Mouse (Mus musculus): ENCODE measurements around the gene Gm42421.

DNA sequence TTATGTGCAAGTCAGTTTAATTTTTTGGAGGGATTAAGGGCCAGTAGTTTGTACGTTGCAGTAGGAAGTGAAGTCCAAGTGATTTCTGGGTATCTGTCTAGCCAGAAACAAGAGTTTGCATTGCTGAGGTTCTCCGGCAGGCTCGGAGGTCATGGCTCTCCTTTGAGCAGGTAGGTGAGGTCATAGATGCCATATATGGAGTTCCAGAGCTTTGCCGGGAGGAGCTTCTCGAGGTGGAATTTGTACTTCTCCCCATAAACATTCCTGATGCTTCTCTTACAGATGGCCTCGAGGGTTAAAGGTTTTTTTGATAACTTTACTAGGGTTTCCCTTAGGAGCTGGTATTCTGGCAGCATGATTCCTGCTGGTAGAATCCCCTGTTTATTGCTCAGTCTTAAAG lies 37.2 kb upstream of the Gm42421 start:
- TF ChIP-seq CTCF (IDR thresholded peaks at IDR 0.05; ENCODE audit: low read depth), result no peak
- TF ChIP-seq EP300 (optimal IDR thresholded peaks at IDR 0.05), result no peak

All from stomach, postnatal 0 days (tissue).